Mouse (Mus musculus) T-cell, adult 2 months (primary cell): ENCODE measurements around the gene Hnrnpul2.
A peak's percentile ranks its signal among the peaks of the same experiment; 100 is the strongest.

Experiments used
- DNase-seq: peaks from one replicate; pipeline ENCODE4 v3.0.0; 2022; ENCODE audit warnings: low spot score

The Hnrnpul2 gene

DNA sequence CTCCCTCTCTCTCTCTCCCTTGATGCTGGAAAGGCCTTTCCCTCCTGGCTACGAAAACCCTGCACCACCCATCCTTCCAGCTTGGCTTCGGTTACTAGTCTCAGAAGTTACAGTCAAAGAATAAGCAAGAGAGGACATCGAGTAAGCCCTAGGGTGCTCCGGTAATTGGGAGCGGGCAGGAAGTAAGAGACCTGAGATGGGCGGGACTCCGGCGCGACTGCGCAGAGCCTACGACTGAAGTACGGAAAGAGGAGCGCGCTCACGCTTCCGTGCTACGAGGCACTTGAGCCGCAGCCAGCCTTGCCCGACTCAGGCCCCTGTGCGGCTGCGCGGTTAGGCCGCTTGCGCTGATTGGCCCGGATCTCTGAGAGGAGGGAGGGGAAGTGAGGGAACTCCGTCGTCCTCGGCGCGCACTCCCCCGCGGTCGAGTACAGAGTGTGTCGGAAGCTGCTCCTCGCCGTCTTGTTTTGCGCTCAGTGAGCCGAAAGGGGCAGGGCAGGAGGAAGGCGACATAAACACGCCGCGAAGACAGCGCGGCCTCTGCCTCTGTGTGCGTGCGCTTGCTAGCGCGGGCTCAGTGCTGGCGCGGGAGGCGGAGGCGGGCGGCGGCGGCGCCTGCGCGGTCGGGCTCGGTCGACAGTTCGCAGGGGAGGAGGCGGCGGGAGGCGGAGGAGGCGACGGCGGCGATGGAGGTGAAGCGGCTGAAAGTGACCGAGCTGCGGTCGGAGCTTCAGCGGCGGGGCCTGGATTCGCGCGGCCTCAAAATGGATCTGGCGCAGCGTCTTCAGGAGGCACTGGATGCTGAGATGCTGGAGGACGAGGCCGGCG, at the start of gene Hnrnpul2:
Hnrnpul2 (plus strand) TSS at position 415 of the 828 bp plus-strand sequence.
- DNase-seq: peak; percentile 100

DNA sequence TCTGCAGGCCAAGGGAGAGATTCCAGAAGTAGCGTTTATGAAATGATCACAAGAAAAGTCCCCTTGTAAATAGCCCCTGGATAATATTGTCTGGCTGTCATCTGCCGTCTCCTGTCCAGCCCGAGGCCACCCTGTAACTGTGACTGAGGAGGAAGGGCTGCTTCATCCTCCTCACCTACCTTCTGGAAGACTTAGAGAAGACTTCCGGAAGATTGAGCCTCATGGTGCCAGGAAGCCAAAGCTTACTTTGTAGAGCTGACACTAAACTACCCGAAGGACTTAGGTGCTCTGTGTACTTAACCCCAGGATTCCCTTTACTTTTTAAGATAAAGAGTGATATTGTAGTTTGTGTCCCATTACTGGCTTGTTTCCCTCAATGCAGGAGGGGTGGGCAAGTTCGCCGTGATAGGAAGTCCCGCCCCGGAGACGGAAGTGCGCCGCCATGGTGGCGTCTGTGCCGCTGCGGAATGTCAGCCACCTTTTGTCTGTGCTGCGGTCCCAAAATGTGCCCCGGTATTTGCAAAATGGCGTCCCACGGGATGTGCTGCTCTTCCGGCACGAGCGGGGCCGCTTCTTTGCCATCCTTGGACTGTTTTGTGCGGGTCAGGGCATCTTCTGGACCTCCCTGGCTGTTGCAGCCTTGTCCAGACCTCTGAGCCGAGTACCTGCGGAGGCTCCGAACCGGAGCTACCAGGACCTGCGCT, 49.1 kb upstream of the Hnrnpul2 start, which contains the start of gene Tmem223:
Tmem223 (plus strand) TSS at position 430 of the 704 bp plus-strand sequence.
- peak; percentile 87 for DNase-seq

DNA sequence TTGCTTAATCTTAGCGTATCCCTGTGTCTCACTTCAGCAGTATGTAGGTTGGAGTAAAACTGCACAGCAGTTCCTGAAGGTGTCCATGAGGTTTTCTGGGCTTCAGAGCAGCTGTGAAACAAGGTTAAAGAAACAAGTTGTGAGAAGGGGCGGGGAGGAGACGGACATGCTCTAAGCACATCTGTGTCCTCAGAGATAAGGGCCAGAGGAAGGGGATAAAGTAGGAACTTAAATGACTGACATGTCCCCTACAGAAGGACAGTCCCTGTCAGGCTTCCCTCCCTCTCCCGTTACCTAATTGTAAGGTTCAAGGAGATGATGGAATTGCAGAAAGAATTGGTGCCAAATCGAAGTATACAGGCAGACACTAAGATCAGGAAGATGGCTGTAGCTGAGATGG, 46.8 kb upstream of the Hnrnpul2 start:
- DNase-seq: no peak

- no peak for DNase-seq
These were observed 46.4 kb upstream of the Hnrnpul2 start for GRCm38 (mm10) chr19:8773409-8773808.

GRCm38 (mm10) chr19:8774086-8774835, 45.5 kb upstream of the Hnrnpul2 start, which contains the start of gene Tmem179b:
Gene Tmem179b (minus strand): TSS chr19:8774467.
- DNase-seq: peak; percentile 96

- DNase-seq: no peak
These were observed 44.8 kb upstream of the Hnrnpul2 start for GRCm38 (mm10) chr19:8774951-8775421.

DNA sequence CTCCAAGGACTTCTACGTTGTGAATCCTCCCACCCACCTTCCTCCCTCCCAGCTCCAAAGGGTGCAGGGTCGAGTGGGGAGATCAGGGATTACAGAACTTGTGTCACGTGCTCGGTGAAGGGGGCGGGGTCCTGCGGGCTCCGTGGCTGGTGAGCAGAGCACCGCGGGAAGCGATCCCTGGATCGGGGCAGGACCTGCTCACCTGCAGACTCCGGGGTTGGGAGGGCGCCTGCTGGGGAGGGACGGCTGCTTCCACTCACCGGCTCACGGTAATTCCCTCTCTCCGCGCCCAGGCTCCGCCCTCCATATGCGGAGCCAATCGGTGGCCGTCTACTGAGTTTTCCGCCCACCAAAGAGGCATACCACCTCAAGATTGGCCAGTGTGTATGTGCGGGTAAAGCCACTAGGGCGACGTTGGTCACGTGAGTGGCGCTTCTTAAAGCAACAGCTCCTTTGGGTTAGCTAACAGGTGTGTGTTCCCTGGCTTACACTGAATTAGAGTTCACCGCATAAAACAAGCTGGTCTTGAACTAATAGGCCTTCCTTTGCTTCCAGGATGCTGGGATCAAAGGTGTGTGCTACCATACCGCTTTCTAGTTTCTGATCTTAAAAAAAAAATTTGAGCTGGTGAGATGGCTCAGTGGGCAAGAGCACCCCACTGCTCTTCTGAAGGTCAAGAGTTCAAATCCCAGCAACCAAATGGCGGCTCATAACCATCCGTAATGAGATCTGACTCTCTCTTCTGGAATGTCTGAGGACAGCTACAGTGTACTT, 33.6 kb upstream of the Hnrnpul2 start, which contains the start of gene Taf6l:
Taf6l (minus strand) TSS at position 410 of the 774 bp plus-strand sequence.
- peak; percentile 93 for DNase-seq

DNA sequence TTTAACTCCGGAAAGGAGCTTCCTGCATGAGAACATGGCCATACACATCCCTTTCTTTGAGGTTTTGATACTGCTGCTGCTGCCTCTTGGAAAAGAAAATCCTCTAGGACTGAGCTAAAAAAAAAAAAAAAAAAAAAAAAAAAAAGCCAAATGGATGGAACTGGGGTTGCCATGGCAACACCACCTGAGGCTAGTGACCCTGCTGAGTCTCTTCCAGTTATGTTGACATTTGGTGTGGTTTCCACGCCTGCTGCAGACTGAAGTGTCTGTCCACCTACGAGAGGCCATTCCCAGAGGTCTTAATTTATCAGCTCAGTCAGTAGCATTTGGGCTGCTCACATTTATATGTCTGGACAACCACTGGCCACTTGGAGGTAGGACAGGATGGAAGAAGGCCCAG, 31.3 kb upstream of the Hnrnpul2 start:
- no peak for DNase-seq

- DNase-seq: no peak
These were observed 30.6 kb upstream of the Hnrnpul2 start for GRCm38 (mm10) chr19:8789171-8789570.

DNA sequence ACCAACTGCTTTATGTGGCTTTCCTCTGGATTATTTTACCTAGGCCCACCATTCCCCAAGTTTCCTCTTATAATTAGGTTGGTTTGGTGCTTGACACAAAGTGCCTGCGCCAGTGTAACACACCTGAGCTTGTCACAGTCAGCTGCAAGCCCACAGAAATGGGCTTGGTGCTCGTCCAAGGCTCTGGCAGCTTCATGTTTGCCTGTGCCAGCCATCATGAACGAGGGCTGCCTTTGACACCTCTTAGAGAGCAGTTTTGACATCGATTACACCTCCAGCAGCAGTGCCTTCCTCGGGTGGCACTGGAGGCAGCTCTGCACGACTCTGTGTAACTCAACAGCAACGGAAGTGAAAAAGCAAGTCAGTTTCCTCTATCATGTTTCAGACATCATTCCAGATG, 29.6 kb upstream of the Hnrnpul2 start:
- no peak for DNase-seq

GRCm38 (mm10) chr19:8798264-8798946, 21.4 kb upstream of the Hnrnpul2 start, which contains the start of gene Polr2g:
Gene Polr2g (minus strand): TSS chr19:8798577.
- peak; percentile 92 for DNase-seq

- DNase-seq: no peak
These were observed 20.9 kb upstream of the Hnrnpul2 start for GRCm38 (mm10) chr19:8798947-8799315.

- DNase-seq: peak; percentile 94
These were observed 17.5 kb upstream of the Hnrnpul2 start, which contains the start of gene Zbtb3 for GRCm38 (mm10) chr19:8802130-8802821. Gene Zbtb3 (plus strand): TSS chr19:8802555.

DNA sequence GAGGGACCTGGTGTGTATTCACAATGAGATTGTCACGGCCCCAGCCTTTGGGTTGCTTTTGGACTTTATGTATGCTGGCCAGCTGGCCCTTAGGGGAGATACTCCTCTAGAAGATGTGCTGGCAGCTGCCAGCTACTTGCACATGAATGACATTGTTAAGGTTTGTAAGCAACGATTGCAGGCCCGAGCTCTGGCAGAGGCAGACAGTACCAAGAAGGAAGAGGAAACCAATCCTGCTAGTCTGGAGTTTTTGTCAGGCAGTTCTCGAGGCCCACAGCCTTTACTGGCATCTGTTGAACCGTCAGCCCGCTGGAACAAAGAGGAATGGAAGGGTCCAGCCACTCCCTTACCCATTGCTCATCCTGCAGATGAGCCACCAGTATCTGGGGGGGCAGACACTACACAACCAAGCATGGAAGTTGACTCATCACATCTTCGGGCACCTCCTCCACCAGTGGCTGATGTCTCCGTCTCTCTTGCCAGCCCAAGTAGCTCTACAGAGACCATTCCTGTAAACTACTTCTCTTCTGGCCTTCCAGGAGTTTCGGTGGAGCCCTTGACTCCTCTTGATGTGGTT, 16.5 kb upstream of the Hnrnpul2 start:
- no peak for DNase-seq

- DNase-seq: no peak
These were observed 15.7 kb upstream of the Hnrnpul2 start for GRCm38 (mm10) chr19:8803879-8804660.

DNA sequence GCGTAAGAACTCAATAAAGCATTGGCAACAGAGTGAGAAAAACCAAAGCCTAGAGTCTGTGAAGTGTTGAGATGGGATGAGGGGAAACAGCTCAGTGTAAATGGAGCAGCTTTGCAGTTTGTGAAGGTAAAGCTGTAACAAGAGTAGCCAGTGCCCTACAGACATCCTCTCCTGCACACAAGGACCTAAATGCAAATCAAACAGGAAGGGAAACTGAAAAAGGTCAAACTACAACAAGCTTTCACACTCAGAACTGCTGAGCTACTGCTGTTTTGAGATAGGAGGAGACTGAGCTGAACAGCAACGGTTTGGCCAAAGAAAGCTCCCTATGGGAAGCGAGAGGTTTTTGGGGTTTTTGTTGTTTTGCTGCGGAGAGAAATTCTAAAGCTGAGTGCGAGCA, 13.0 kb upstream of the Hnrnpul2 start:
- no peak for DNase-seq

DNA sequence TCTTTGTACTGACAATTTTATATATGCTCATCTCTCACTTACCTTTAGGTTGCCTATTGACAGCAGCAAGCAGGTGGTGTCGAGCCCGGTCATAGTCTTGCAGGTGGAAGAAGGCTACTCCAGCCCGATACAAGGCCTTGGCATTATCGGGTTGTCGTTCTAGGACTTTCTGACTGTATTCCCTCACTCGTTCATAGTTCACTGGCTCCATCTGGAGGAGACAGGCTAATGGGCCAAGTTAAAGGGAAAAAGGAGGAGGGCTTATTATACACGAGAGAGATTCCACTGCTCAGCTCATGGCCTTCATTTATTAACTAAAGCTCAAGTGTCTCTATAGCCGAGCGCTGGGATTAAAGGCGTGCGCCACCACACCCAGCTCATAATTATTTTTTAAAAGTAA, 4.0 kb upstream of the Hnrnpul2 start:
- DNase-seq: no peak

DNA sequence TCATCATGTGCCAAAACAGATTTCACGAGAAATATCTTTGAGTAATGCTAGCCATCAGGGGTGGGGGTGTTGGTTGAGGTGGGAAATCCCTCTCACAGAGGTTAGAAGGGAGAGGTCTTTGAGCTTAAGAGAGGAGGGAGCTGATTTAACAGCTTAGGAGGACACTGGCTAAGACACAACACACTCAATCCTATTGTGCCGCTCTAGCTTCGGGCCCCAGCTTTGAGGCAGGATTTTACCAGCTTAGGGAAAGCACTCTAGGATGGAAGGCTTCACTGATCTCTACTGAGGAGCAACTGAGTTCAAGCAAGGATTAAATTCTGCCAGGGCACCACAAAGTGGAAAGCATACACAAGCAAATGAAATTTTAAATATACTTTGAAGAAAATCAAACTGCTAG, 2.8 kb upstream of the Hnrnpul2 start:
- DNase-seq: no peak

- DNase-seq: no peak
These were observed 1.5 kb upstream of the Hnrnpul2 start for GRCm38 (mm10) chr19:8818301-8818798.
